Mouse (Mus musculus): ENCODE data around the gene Fgf8. TPM values are rescaled to one million over a fixed set of nuclear protein-coding genes. Genes with fewer than 3 reads are reported as not detected.

Gene Fgf8
- polyA plus RNA-seq, 1 experiment from 2014 or later = 15.5 TPM

- no peak overlapping the region for H3K9ac ChIP-seq (replicated peaks; ENCODE audit: low read length)
- H3K4me3 ChIP-seq (ENCODE audit: low read length) = no peak overlapping the region
- no peak overlapping the region for H3K4me2 ChIP-seq (replicated peaks; ENCODE audit: low read depth, low read length)
- H3K27ac ChIP-seq (ENCODE audit: low read length) = peak overlapping the region; percentile 57
- ATAC-seq (ENCODE audit: low FRiP score, low TSS enrichment) = no peak
- H3K36me3 ChIP-seq (ENCODE audit: insufficient read depth, low read length) = no peaks in the 10 kb centered on the region
- WGBS = 69% methylated on average over 5 of the region's 5 CpGs
- peaks cover 57% of the 10 kb centered on the region for H3K27me3 ChIP-seq (ENCODE audit: insufficient read depth, low read length)
- peaks cover 24% of the 10 kb centered on the region for H3K4me1 ChIP-seq (ENCODE audit: insufficient read depth, low read length)
- no peaks in the 10 kb centered on the region for H3K9me3 ChIP-seq (ENCODE audit: low read length)
Measured at GRCm38 (mm10) chr19:45734191-45734590, 8.5 kb downstream of the Fgf8 start.

- WGBS = 22% methylated on average over 10 of the region's 10 CpGs
- Histone ChIP-seq H3K27ac (ENCODE audit: low read length) (no peak overlapping the region), H3K36me3 (ENCODE audit: insufficient read depth, low read length) (no peaks in the 10 kb centered on the region), H3K4me2 (replicated peaks; ENCODE audit: low read depth, low read length) (no peak overlapping the region), H3K9me3 (ENCODE audit: low read length) (no peaks in the 10 kb centered on the region), H3K4me3 (ENCODE audit: low read length) (no peak overlapping the region), H3K4me1 (ENCODE audit: insufficient read depth, low read length) (peaks cover 24% of the 10 kb centered on the region), H3K27me3 (ENCODE audit: insufficient read depth, low read length) (peaks cover 50% of the 10 kb centered on the region), H3K9ac (replicated peaks; ENCODE audit: low read length) (no peak overlapping the region)
- ATAC-seq (ENCODE audit: low FRiP score, low TSS enrichment) = no peak
Measured at GRCm38 (mm10) chr19:45733564-45733963, 9.2 kb downstream of the Fgf8 start.

GRCm38 (mm10) chr19:45731658-45732057 lies 11.1 kb downstream of the Fgf8 start:
- Histone ChIP-seq H3K27me3 (ENCODE audit: insufficient read depth, low read length) (peaks cover 39% of the 10 kb centered on the region), H3K4me1 (ENCODE audit: insufficient read depth, low read length) (peaks cover 14% of the 10 kb centered on the region), H3K36me3 (ENCODE audit: insufficient read depth, low read length) (no peaks in the 10 kb centered on the region), H3K4me3 (ENCODE audit: low read length) (no peak overlapping the region), H3K9ac (replicated peaks; ENCODE audit: low read length) (no peak overlapping the region), H3K27ac (ENCODE audit: low read length) (no peak overlapping the region), H3K4me2 (replicated peaks; ENCODE audit: low read depth, low read length) (no peak overlapping the region), H3K9me3 (ENCODE audit: low read length) (no peaks in the 10 kb centered on the region)
- WGBS = 92% methylated on average over 7 of the region's 7 CpGs
- no peak for ATAC-seq (ENCODE audit: low FRiP score, low TSS enrichment)

GRCm38 (mm10) chr19:45730042-45730441 lies 12.7 kb downstream of the Fgf8 start:
- H3K4me3 ChIP-seq (ENCODE audit: low read length) = no peak overlapping the region
- no peaks in the 10 kb centered on the region for H3K9me3 ChIP-seq (ENCODE audit: low read length)
- H3K4me2 ChIP-seq (replicated peaks; ENCODE audit: low read depth, low read length) = no peak overlapping the region
- peaks cover 23% of the 10 kb centered on the region for H3K27me3 ChIP-seq (ENCODE audit: insufficient read depth, low read length)
- H3K4me1 ChIP-seq (ENCODE audit: insufficient read depth, low read length) = peaks cover 21% of the 10 kb centered on the region
- H3K9ac ChIP-seq (replicated peaks; ENCODE audit: low read length) = no peak overlapping the region
- 79% methylated on average over 8 of the region's 8 CpGs for WGBS
- no peak overlapping the region for H3K27ac ChIP-seq (ENCODE audit: low read length)
- no peak for ATAC-seq (ENCODE audit: low FRiP score, low TSS enrichment)
- no peaks in the 10 kb centered on the region for H3K36me3 ChIP-seq (ENCODE audit: insufficient read depth, low read length)

GRCm38 (mm10) chr19:45727231-45727630 lies 15.5 kb downstream of the Fgf8 start:
- 74% methylated on average over 10 of the region's 10 CpGs for WGBS
- H3K4me2 ChIP-seq (replicated peaks; ENCODE audit: low read depth, low read length) = no peak overlapping the region
- no peaks in the 10 kb centered on the region for H3K36me3 ChIP-seq (ENCODE audit: insufficient read depth, low read length)
- no peak overlapping the region for H3K4me3 ChIP-seq (ENCODE audit: low read length)
- no peak for ATAC-seq (ENCODE audit: low FRiP score, low TSS enrichment)
- no peak overlapping the region for H3K9ac ChIP-seq (replicated peaks; ENCODE audit: low read length)
- H3K27ac ChIP-seq (ENCODE audit: low read length) = no peak overlapping the region
- H3K4me1 ChIP-seq (ENCODE audit: insufficient read depth, low read length) = peaks cover 12% of the 10 kb centered on the region; the same call in 1 of the 2 replicates
- H3K27me3 ChIP-seq (ENCODE audit: insufficient read depth, low read length) = peaks cover 9% of the 10 kb centered on the region; the same call in 1 of the 2 replicates
- H3K9me3 ChIP-seq (ENCODE audit: low read length) = no peaks in the 10 kb centered on the region

GRCm38 (mm10) chr19:45725677-45726277 lies 16.9 kb downstream of the Fgf8 start:
- H3K4me1 ChIP-seq (ENCODE audit: insufficient read depth, low read length) = peaks cover 12% of the 10 kb centered on the region; the same call in 1 of the 2 replicates
- no peak overlapping the region for H3K4me3 ChIP-seq (ENCODE audit: low read length)
- no peak overlapping the region for H3K4me2 ChIP-seq (replicated peaks; ENCODE audit: low read depth, low read length)
- peaks cover 9% of the 10 kb centered on the region; the same call in 1 of the 2 replicates for H3K27me3 ChIP-seq (ENCODE audit: insufficient read depth, low read length)
- H3K36me3 ChIP-seq (ENCODE audit: insufficient read depth, low read length) = no peaks in the 10 kb centered on the region
- peak; percentile 84 for ATAC-seq (ENCODE audit: low FRiP score, low TSS enrichment)
- no peak overlapping the region for H3K27ac ChIP-seq (ENCODE audit: low read length)
- H3K9ac ChIP-seq (replicated peaks; ENCODE audit: low read length) = no peak overlapping the region
- no peaks in the 10 kb centered on the region for H3K9me3 ChIP-seq (ENCODE audit: low read length)
- WGBS = 9% methylated on average over 14 of the region's 14 CpGs

GRCm38 (mm10) chr19:45722188-45722587 lies 20.5 kb downstream of the Fgf8 start:
- no peaks in the 10 kb centered on the region for H3K9me3 ChIP-seq (ENCODE audit: low read length)
- WGBS = 77% methylated on average over 5 of the region's 5 CpGs
- no peaks in the 10 kb centered on the region for H3K27me3 ChIP-seq (ENCODE audit: insufficient read depth, low read length)
- no peak overlapping the region for H3K9ac ChIP-seq (replicated peaks; ENCODE audit: low read length)
- no peak overlapping the region for H3K27ac ChIP-seq (ENCODE audit: low read length)
- no peak for ATAC-seq (ENCODE audit: low FRiP score, low TSS enrichment)
- no peak overlapping the region for H3K4me2 ChIP-seq (replicated peaks; ENCODE audit: low read depth, low read length)
- H3K36me3 ChIP-seq (ENCODE audit: insufficient read depth, low read length) = no peaks in the 10 kb centered on the region
- no peak overlapping the region for H3K4me3 ChIP-seq (ENCODE audit: low read length)
- H3K4me1 ChIP-seq (ENCODE audit: insufficient read depth, low read length) = peaks cover 21% of the 10 kb centered on the region

- H3K4me2 ChIP-seq (replicated peaks; ENCODE audit: low read depth, low read length) = peak overlapping the region; percentile 33
- no peaks in the 10 kb centered on the region for H3K9me3 ChIP-seq (ENCODE audit: low read length)
- H3K9ac ChIP-seq (replicated peaks; ENCODE audit: low read length) = no peak overlapping the region
- 60% methylated on average over 3 of the region's 3 CpGs for WGBS
- ATAC-seq (ENCODE audit: low FRiP score, low TSS enrichment) = no peak
- H3K4me3 ChIP-seq (ENCODE audit: low read length) = no peak overlapping the region
- H3K27ac ChIP-seq (ENCODE audit: low read length) = no peak overlapping the region
- H3K36me3 ChIP-seq (ENCODE audit: insufficient read depth, low read length) = no peaks in the 10 kb centered on the region
- H3K4me1 ChIP-seq (ENCODE audit: insufficient read depth, low read length) = peaks cover 19% of the 10 kb centered on the region
- no peaks in the 10 kb centered on the region for H3K27me3 ChIP-seq (ENCODE audit: insufficient read depth, low read length)
Measured at GRCm38 (mm10) chr19:45718286-45718685, 24.4 kb downstream of the Fgf8 start.

- Histone ChIP-seq H3K27ac (ENCODE audit: low read length) (no peak overlapping the region), H3K36me3 (ENCODE audit: insufficient read depth, low read length) (no peaks in the 10 kb centered on the region), H3K4me2 (replicated peaks; ENCODE audit: low read depth, low read length) (peak overlapping the region; percentile 33), H3K4me1 (ENCODE audit: insufficient read depth, low read length) (peaks cover 19% of the 10 kb centered on the region), H3K9ac (replicated peaks; ENCODE audit: low read length) (peak overlapping the region; percentile 58), H3K27me3 (ENCODE audit: insufficient read depth, low read length) (no peaks in the 10 kb centered on the region), H3K9me3 (ENCODE audit: low read length) (no peaks in the 10 kb centered on the region), H3K4me3 (ENCODE audit: low read length) (peak overlapping the region; percentile 16)
- ATAC-seq (ENCODE audit: low FRiP score, low TSS enrichment) = peak; percentile 66; the same call in 1 of the 2 replicates
- WGBS = 6% methylated on average over 16 of the region's 16 CpGs
Measured at GRCm38 (mm10) chr19:45717493-45718220, 25.1 kb downstream of the Fgf8 start.

- Histone ChIP-seq H3K4me3 (ENCODE audit: low read length) (no peak overlapping the region), H3K27me3 (ENCODE audit: insufficient read depth, low read length) (no peaks in the 10 kb centered on the region), H3K9me3 (ENCODE audit: low read length) (0 out of 2 replicates have a peak, but pooled peaks cover 4% of the 10 kb centered on the region), H3K4me2 (replicated peaks; ENCODE audit: low read depth, low read length) (no peak overlapping the region), H3K27ac (ENCODE audit: low read length) (no peak overlapping the region), H3K36me3 (ENCODE audit: insufficient read depth, low read length) (no peaks in the 10 kb centered on the region), H3K4me1 (ENCODE audit: insufficient read depth, low read length) (peaks cover 7% of the 10 kb centered on the region), H3K9ac (replicated peaks; ENCODE audit: low read length) (no peak overlapping the region)
- WGBS = 81% methylated on average over 3 of the region's 3 CpGs
- ATAC-seq (ENCODE audit: low FRiP score, low TSS enrichment) = no peak
Measured at GRCm38 (mm10) chr19:45708704-45709103, 34.0 kb downstream of the Fgf8 start.
